Mouse (Mus musculus) limb, embryonic 12.5 days (tissue): ENCODE results near the gene Haus5. TPM values are rescaled to one million over a fixed set of nuclear protein-coding genes. Genes with fewer than 3 reads are reported as not detected.

ENCODE experiments used
- ATAC-seq: fragments of 200-750 bp; cut with Nextera tagmentation; 2 replicates; pipeline ENCODE4 v1.8.0; 2017; ENCODE audit warnings: low read depth, moderate TSS enrichment; ENCODE audit not compliant: insufficient number of reproducible peaks, insufficient read depth, low FRiP score, low TSS enrichment
- H3K27ac ChIP-seq: fragments of 300-500 bp; sonication (generic); 2 replicates; pipeline ENCODE4 v1.5.1; 2016; ENCODE audit warnings: mild to moderate bottlenecking, moderate library complexity
- H3K27me3 ChIP-seq: fragments of 300-500 bp; sonication (generic); 2 replicates; pipeline ENCODE4 v1.6.1; 2016; ENCODE audit warnings: mild to moderate bottlenecking, moderate library complexity
- H3K36me3 ChIP-seq: fragments of 300-500 bp; sonication (generic); 2 replicates; pipeline ENCODE4 v1.6.1; 2016; ENCODE audit warnings: mild to moderate bottlenecking, moderate library complexity
- H3K4me1 ChIP-seq: fragments of 300-500 bp; sonication (generic); replicated peaks from 2 replicates; pipeline ENCODE4 v1.6.1; 2016
- H3K4me2 ChIP-seq: fragments of 300-500 bp; sonication (generic); 2 replicates; pipeline ENCODE4 v1.6.1; 2016; ENCODE audit warnings: mild to moderate bottlenecking, moderate library complexity
- H3K4me3 ChIP-seq: fragments of 300-500 bp; sonication (generic); replicated peaks from 2 replicates; pipeline ENCODE4 v1.5.1; 2016; ENCODE audit warnings: mild to moderate bottlenecking
- H3K9ac ChIP-seq: fragments of 300-500 bp; sonication (generic); replicated peaks from 2 replicates; pipeline ENCODE4 v1.6.1; 2016; ENCODE audit warnings: mild to moderate bottlenecking, moderate library complexity
- H3K9me3 ChIP-seq: fragments of 300-500 bp; sonication (generic); 2 replicates; pipeline ENCODE4 v1.6.1; 2016; ENCODE audit warnings: mild to moderate bottlenecking, moderate library complexity
- WGBS: fragments of 180-500 bp; shearing (Covaris S2); methylation state at CpG from one replicate; pipeline ENCODE4 v1.1.7; 2016; 5-methylcytosine and 5-hydroxymethylcytosine counted together
- polyA plus RNA-seq: library from polyadenylated mRNA; unstranded; fragments of >200 nt; fragmentation: Nextera tagmentation; extraction: Ambion mirVana; gene quantifications from 2 replicates; pipeline ENCODE4 v1.2.1, GENCODE M21; 2016

The Haus5 gene
- polyA plus RNA-seq = 64.3 and 70.0 TPM in 2 replicates

DNA sequence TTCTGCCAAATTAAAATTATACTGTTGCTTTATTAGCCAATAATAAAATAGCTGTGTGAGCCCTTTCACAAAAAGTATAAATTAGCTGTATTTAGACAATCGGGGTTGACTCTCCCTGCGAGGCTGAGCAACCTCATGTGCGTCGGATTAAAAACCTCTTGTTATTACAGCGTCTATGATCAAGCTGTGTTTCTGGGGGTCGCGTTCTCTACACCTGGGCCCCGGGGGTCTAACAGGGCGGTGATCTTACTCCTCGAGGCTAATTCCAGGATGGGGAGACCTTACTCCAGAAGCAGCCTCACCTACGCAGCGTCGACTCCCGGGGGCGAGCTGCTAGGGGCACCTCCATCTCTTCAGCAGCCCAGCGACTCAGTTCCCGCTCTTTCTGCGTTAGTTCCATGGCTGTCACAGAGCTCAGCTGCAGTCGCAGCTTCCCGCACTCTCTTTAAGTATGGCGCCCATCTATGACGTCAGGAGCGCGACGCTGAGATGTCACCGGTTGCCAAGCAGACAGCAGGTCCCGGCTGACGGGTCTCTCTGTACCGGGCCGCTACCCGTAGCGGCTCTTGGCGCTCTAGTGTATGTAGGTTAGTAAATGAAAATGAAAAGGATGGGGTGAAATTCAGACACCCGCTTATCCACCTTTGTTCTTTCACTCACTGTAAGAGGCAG is at the start of gene Haus5:
Haus5 (minus strand) TSS at position 466 of the 672 bp plus-strand sequence.
- peaks cover 8% of the 10 kb centered on the region for H3K4me1 ChIP-seq
- no peaks in the 10 kb centered on the region for H3K9me3 ChIP-seq
- H3K27me3 ChIP-seq = no peaks in the 10 kb centered on the region
- H3K9ac ChIP-seq = peak within 1 kb of the TSS; percentile 70
- H3K36me3 ChIP-seq = peaks cover 29% of the 10 kb centered on the region
- peak within 1 kb of the TSS; percentile 41; the same call in 1 of the 2 replicates for H3K27ac ChIP-seq
- peak within 1 kb of the TSS; percentile 81 for H3K4me2 ChIP-seq
- WGBS = under 1% methylated on average over 34 of the region's 34 CpGs
- peak; percentile 86 for ATAC-seq
- H3K4me3 ChIP-seq = peak within 1 kb of the TSS; percentile 64

- Histone ChIP-seq H3K9ac (no peak within 1 kb of the TSS), H3K27me3 (peaks cover 27% of the 10 kb centered on the region), H3K4me1 (0 out of 2 replicates have a peak, but pooled peaks cover under 1% of the 10 kb centered on the region), H3K4me2 (no peak within 1 kb of the TSS), H3K27ac (no peak within 1 kb of the TSS), H3K36me3 (no peaks in the 10 kb centered on the region), H3K9me3 (no peaks in the 10 kb centered on the region), H3K4me3 (no peak within 1 kb of the TSS)
- WGBS = 77% methylated on average over 3 of the region's 3 CpGs
- ATAC-seq = no peak
These were observed 47.1 kb upstream of the Haus5 start, which contains the start of gene Atp4a for GRCm38 (mm10) chr7:30711942-30712341. TSS of gene Atp4a (plus strand) at chr7:30712209.

DNA sequence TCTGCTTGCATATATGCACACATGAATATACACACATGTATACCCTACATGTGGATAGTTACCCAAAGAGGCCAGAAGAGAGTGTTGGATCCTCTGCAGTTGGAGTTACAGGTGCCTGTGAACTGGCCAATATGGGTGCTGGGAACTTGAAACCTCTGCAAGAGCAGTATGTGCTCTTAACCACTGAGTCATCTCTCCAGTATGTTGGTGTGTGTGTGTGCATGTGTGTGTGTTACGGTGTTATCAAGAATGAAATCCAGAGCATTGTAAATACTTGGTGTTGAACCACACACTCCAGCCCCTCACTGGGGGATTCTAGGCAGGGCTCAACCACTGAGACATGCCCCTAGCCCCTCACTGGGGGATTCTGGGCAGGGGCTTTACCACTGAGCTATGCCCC is 42.6 kb upstream of the Haus5 start:
- H3K4me1 ChIP-seq = no peaks in the 10 kb centered on the region
- H3K9ac ChIP-seq = no peak overlapping the region
- 0 out of 2 replicates have a peak, but pooled peaks cover 4% of the 10 kb centered on the region for H3K27me3 ChIP-seq
- H3K36me3 ChIP-seq = no peaks in the 10 kb centered on the region
- whole genome bisulfite sequencing = 84% methylated on average over 1 of the region's 1 CpGs
- no peaks in the 10 kb centered on the region for H3K9me3 ChIP-seq
- ATAC-seq = no peak
- no peak overlapping the region for H3K4me2 ChIP-seq
- H3K4me3 ChIP-seq = no peak overlapping the region
- H3K27ac ChIP-seq = no peak overlapping the region

DNA sequence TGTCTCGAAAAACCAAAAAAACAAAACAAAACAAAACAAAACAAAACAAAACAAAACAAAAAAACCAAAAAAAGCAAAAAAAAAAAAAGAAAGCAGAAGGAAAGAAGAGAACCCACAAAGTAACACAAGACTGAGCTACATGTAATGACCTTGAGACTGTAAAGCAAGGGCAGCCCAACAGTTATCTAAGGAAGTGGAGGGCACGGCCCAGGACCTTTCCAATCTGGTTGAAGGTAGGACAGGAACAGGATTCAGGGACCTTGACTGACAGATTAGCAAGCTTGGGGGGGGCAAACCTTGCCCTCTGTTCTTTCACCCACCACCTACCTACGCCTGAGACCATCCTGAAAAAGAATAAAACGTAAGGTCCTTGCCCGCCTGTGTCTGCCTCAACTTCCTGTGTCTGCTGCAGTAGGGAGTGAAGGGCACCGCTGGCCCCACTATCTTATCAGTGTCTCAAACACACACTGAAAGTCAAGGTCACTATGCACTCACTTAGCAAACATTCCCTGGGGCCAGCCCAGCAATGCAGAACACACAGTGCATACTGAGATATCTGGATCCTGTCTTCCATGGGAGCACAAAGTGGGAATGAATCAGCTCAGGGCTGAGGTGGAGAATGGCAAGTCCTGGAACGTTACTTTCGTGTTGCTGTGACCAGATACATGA is 41.6 kb upstream of the Haus5 start:
- Histone ChIP-seq H3K27me3 (0 out of 2 replicates have a peak, but pooled peaks cover 4% of the 10 kb centered on the region), H3K4me3 (no peak overlapping the region), H3K4me1 (no peaks in the 10 kb centered on the region), H3K9me3 (peaks cover 3% of the 10 kb centered on the region; the same call in 1 of the 2 replicates), H3K27ac (no peak overlapping the region), H3K9ac (no peak overlapping the region), H3K4me2 (no peak overlapping the region), H3K36me3 (no peaks in the 10 kb centered on the region)
- WGBS = 82% methylated on average over 8 of the region's 8 CpGs
- ATAC-seq = no peak

- H3K4me2 ChIP-seq = no peak within 1 kb of the TSS
- 0 out of 2 replicates have a peak, but pooled peaks cover 8% of the 10 kb centered on the region for H3K27me3 ChIP-seq
- no peaks in the 10 kb centered on the region for H3K36me3 ChIP-seq
- ATAC-seq = no peak
- H3K27ac ChIP-seq = no peak within 1 kb of the TSS
- peaks cover 3% of the 10 kb centered on the region; the same call in 1 of the 2 replicates for H3K9me3 ChIP-seq
- WGBS = 40% methylated on average over 9 of the region's 9 CpGs
- no peak within 1 kb of the TSS for H3K9ac ChIP-seq
- H3K4me3 ChIP-seq = no peak within 1 kb of the TSS
- no peaks in the 10 kb centered on the region for H3K4me1 ChIP-seq
These were observed 33.8 kb upstream of the Haus5 start, which contains the start of gene 2200002J24Rik for GRCm38 (mm10) chr7:30698589-30698988. TSS of gene 2200002J24Rik (plus strand) at chr7:30698926.

GRCm38 (mm10) chr7:30698101-30698500 is 33.3 kb upstream of the Haus5 start:
- H3K9me3 ChIP-seq = peaks cover 3% of the 10 kb centered on the region; the same call in 1 of the 2 replicates
- no peak overlapping the region for H3K27ac ChIP-seq
- no peaks in the 10 kb centered on the region for H3K4me1 ChIP-seq
- no peak for ATAC-seq
- no peak overlapping the region for H3K4me2 ChIP-seq
- H3K36me3 ChIP-seq = no peaks in the 10 kb centered on the region
- WGBS = 72% methylated on average over 5 of the region's 5 CpGs
- no peak overlapping the region for H3K4me3 ChIP-seq
- 0 out of 2 replicates have a peak, but pooled peaks cover 8% of the 10 kb centered on the region for H3K27me3 ChIP-seq
- H3K9ac ChIP-seq = no peak overlapping the region

GRCm38 (mm10) chr7:30688325-30688724 is 23.5 kb upstream of the Haus5 start:
- Histone ChIP-seq H3K27me3 (peaks cover 23% of the 10 kb centered on the region), H3K27ac (no peak overlapping the region), H3K9ac (no peak overlapping the region), H3K36me3 (no peaks in the 10 kb centered on the region), H3K9me3 (no peaks in the 10 kb centered on the region), H3K4me3 (no peak overlapping the region), H3K4me1 (no peaks in the 10 kb centered on the region), H3K4me2 (no peak overlapping the region)
- no peak for ATAC-seq
- WGBS = 77% methylated on average over 6 of the region's 6 CpGs

GRCm38 (mm10) chr7:30683425-30683824 is 18.6 kb upstream of the Haus5 start:
- Histone ChIP-seq H3K4me1 (no peaks in the 10 kb centered on the region), H3K9me3 (no peaks in the 10 kb centered on the region), H3K4me2 (no peak overlapping the region), H3K27ac (no peak overlapping the region), H3K36me3 (no peaks in the 10 kb centered on the region), H3K4me3 (no peak overlapping the region), H3K9ac (no peak overlapping the region), H3K27me3 (peaks cover 22% of the 10 kb centered on the region)
- ATAC-seq = no peak
- 81% methylated on average over 2 of the region's 2 CpGs for WGBS

DNA sequence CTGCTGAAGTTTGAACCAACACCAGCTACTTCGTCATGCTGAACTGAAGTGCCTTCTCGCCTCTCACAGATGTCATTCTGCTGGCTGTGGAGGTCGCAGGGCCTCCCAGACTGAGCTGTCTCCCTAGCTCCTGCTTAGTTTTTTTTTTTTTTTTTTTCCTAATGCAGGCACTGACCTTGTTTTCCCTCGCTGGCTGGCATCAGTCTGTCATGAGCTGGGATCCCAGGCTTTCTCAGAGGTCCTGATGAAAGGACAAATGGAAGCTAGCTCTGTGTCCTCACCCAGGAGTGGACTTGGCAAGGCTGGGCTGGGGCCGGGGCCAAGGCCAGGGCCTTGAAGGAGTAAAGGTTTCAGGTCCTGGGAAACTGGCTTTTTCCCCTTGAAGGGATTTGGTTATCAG is 17.1 kb upstream of the Haus5 start:
- no peak for ATAC-seq
- no peak overlapping the region for H3K4me2 ChIP-seq
- WGBS = 64% methylated on average over 5 of the region's 5 CpGs
- no peak overlapping the region for H3K4me3 ChIP-seq
- no peak overlapping the region for H3K9ac ChIP-seq
- no peaks in the 10 kb centered on the region for H3K4me1 ChIP-seq
- H3K27ac ChIP-seq = no peak overlapping the region
- H3K36me3 ChIP-seq = no peaks in the 10 kb centered on the region
- no peaks in the 10 kb centered on the region for H3K9me3 ChIP-seq
- peaks cover 7% of the 10 kb centered on the region for H3K27me3 ChIP-seq

DNA sequence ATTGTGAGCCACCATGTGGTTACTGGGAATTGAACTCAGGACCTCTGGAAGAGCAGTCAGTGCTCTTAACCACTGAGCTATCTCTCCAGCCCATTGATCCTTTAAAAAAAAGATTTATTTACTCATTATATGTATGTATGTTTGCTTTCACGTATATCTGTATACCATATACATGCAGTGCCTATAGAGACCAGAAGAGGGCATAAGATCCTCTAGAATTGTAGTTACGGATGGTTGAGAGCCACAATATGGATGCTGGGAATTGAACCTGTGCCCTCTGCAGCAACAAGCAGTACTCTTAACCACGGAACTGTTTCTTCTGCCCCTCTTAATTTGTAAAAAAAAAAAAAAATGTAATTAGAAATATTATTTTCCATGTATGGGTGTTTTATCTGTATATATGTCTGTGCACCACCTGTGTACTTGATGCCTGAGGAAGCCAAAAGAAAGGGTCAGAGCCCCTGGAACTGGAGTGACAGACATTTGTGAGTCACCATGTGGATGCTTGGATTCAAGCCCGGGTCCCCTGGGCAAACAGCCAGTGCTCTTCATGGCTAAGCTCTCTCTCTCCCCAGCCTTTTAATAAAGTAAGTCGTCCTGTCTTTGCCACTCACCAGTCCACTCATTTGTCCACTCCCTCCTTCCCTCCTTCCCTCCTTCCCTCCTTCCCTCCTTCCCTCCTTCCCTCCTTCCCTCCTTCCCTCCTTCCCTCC is 13.6 kb upstream of the Haus5 start:
- H3K9ac ChIP-seq = no peak overlapping the region
- ATAC-seq = no peak
- no peaks in the 10 kb centered on the region for H3K4me1 ChIP-seq
- no peak overlapping the region for H3K4me2 ChIP-seq
- H3K27me3 ChIP-seq = no peaks in the 10 kb centered on the region
- no peaks in the 10 kb centered on the region for H3K36me3 ChIP-seq
- no peaks in the 10 kb centered on the region for H3K9me3 ChIP-seq
- H3K4me3 ChIP-seq = no peak overlapping the region
- no peak overlapping the region for H3K27ac ChIP-seq
- 72% methylated on average over 5 of the region's 5 CpGs for WGBS

GRCm38 (mm10) chr7:30671480-30671879 is 6.7 kb upstream of the Haus5 start, which contains the start of gene Pmis2:
TSS of gene Pmis2 (minus strand) at chr7:30671605.
- ATAC-seq = no peak
- 60% methylated on average over 9 of the region's 9 CpGs for WGBS
- H3K36me3 ChIP-seq = no peaks in the 10 kb centered on the region

More at GRCm38 (mm10) chr7:30671480-30671879, 6.7 kb upstream of the Haus5 start, which contains the start of gene Pmis2:
- Histone ChIP-seq H3K9me3 (no peaks in the 10 kb centered on the region), H3K4me3 (no peak within 1 kb of the TSS), H3K4me1 (no peaks in the 10 kb centered on the region), H3K27me3 (no peaks in the 10 kb centered on the region; the same call in 1 of the 2 replicates), H3K27ac (no peak within 1 kb of the TSS), H3K4me2 (no peak within 1 kb of the TSS), H3K9ac (no peak within 1 kb of the TSS)
